Mouse (Mus musculus): Measurements from ENCODE around the gene Clca2. TPM values are rescaled to one million over a fixed set of nuclear protein-coding genes. Genes with fewer than 3 reads are reported as not detected.
A peak's percentile ranks its signal among the peaks of the same experiment; 100 is the strongest.
"Not testable (repeated sequence)": the region's sequence is repeated elsewhere in the genome, so short reads cannot be mapped to it uniquely, and the experiment has no call there.

The Clca2 gene
- total RNA-seq, 1 experiment from 2014 or later, result not detected

GRCm38 (mm10) chr3:145103770-145104169, 4.5 kb upstream of the Clca2 start:
- ATAC-seq (replicated peaks in 1 of 2; ENCODE audit: insufficient read depth in 1 of 2, low FRiP score in 2 of 2, low TSS enrichment in 1 of 2, low read depth in 1 of 2, poor library complexity in 2 of 2, severe bottlenecking in 2 of 2), result 0 out of 4 replicates have a peak, but pooled peaks of 1 of the 2 experiments have one; percentile 20

- no peak for ATAC-seq (replicated peaks in 1 of 2; ENCODE audit: insufficient read depth in 1 of 2, low FRiP score in 2 of 2, low TSS enrichment in 1 of 2, low read depth in 1 of 2, poor library complexity in 2 of 2, severe bottlenecking in 2 of 2)
These were observed 4.1 kb upstream of the Clca2 start for GRCm38 (mm10) chr3:145103321-145103720.

- no peak for ATAC-seq (replicated peaks in 1 of 2; ENCODE audit: insufficient read depth in 1 of 2, low FRiP score in 2 of 2, low TSS enrichment in 1 of 2, low read depth in 1 of 2, poor library complexity in 2 of 2, severe bottlenecking in 2 of 2)
These were observed 2.8 kb upstream of the Clca2 start for GRCm38 (mm10) chr3:145101891-145102555.

- no peak for ATAC-seq (replicated peaks in 1 of 2; ENCODE audit: insufficient read depth in 1 of 2, low FRiP score in 2 of 2, low TSS enrichment in 1 of 2, low read depth in 1 of 2, poor library complexity in 2 of 2, severe bottlenecking in 2 of 2)
These were observed 11.2 kb downstream of the Clca2 start for GRCm38 (mm10) chr3:145087857-145088598.

- no peak for ATAC-seq (replicated peaks in 1 of 2; ENCODE audit: insufficient read depth in 1 of 2, low FRiP score in 2 of 2, low TSS enrichment in 1 of 2, low read depth in 1 of 2, poor library complexity in 2 of 2, severe bottlenecking in 2 of 2)
These were observed 13.1 kb downstream of the Clca2 start for GRCm38 (mm10) chr3:145086180-145086579.

GRCm38 (mm10) chr3:145083081-145083480, 16.2 kb downstream of the Clca2 start:
- no peak for ATAC-seq (replicated peaks in 1 of 2; ENCODE audit: insufficient read depth in 1 of 2, low FRiP score in 2 of 2, low TSS enrichment in 1 of 2, low read depth in 1 of 2, poor library complexity in 2 of 2, severe bottlenecking in 2 of 2)

- no peak for ATAC-seq (replicated peaks in 1 of 2; ENCODE audit: insufficient read depth in 1 of 2, low FRiP score in 2 of 2, low TSS enrichment in 1 of 2, low read depth in 1 of 2, poor library complexity in 2 of 2, severe bottlenecking in 2 of 2)
These were observed 18.3 kb downstream of the Clca2 start for GRCm38 (mm10) chr3:145080904-145081303.

- no peak for ATAC-seq (replicated peaks in 1 of 2; ENCODE audit: insufficient read depth in 1 of 2, low FRiP score in 2 of 2, low TSS enrichment in 1 of 2, low read depth in 1 of 2, poor library complexity in 2 of 2, severe bottlenecking in 2 of 2)
These were observed 20.8 kb downstream of the Clca2 start for GRCm38 (mm10) chr3:145078405-145078804.

- no peak for ATAC-seq (replicated peaks in 1 of 2; ENCODE audit: insufficient read depth in 1 of 2, low FRiP score in 2 of 2, low TSS enrichment in 1 of 2, low read depth in 1 of 2, poor library complexity in 2 of 2, severe bottlenecking in 2 of 2)
These were observed 26.9 kb downstream of the Clca2 start for GRCm38 (mm10) chr3:145072339-145072738.

GRCm38 (mm10) chr3:145068964-145069363, 30.3 kb downstream of the Clca2 start:
- ATAC-seq (replicated peaks in 1 of 2; ENCODE audit: insufficient read depth in 1 of 2, low FRiP score in 2 of 2, low TSS enrichment in 1 of 2, low read depth in 1 of 2, poor library complexity in 2 of 2, severe bottlenecking in 2 of 2), result no peak

- ATAC-seq (replicated peaks in 1 of 2; ENCODE audit: insufficient read depth in 1 of 2, low FRiP score in 2 of 2, low TSS enrichment in 1 of 2, low read depth in 1 of 2, poor library complexity in 2 of 2, severe bottlenecking in 2 of 2), result not testable (repeated sequence)
These were observed 44.1 kb downstream of the Clca2 start for GRCm38 (mm10) chr3:145055138-145055537.

- ATAC-seq (replicated peaks in 1 of 2; ENCODE audit: insufficient read depth in 1 of 2, low FRiP score in 2 of 2, low TSS enrichment in 1 of 2, low read depth in 1 of 2, poor library complexity in 2 of 2, severe bottlenecking in 2 of 2), result peak; percentile 92 to 95
These were observed 49.4 kb downstream of the Clca2 start for GRCm38 (mm10) chr3:145049820-145050219.

- ATAC-seq (replicated peaks in 1 of 2; ENCODE audit: insufficient read depth in 1 of 2, low FRiP score in 2 of 2, low TSS enrichment in 1 of 2, low read depth in 1 of 2, poor library complexity in 2 of 2, severe bottlenecking in 2 of 2), result no peak
These were observed 60.4 kb downstream of the Clca2 start for GRCm38 (mm10) chr3:145038813-145039212.

- peak in 1 of 2 experiments; percentile 17; a peak in 1 of 4 replicates for ATAC-seq (replicated peaks in 1 of 2; ENCODE audit: insufficient read depth in 1 of 2, low FRiP score in 2 of 2, low TSS enrichment in 1 of 2, low read depth in 1 of 2, poor library complexity in 2 of 2, severe bottlenecking in 2 of 2)
These were observed 66.6 kb downstream of the Clca2 start, which contains the start of gene Clca1 for GRCm38 (mm10) chr3:145032676-145033075. TSS of gene Clca1 (minus strand) at chr3:145032776.

GRCm38 (mm10) chr3:145028036-145028435, 71.2 kb downstream of the Clca2 start:
- no peak for ATAC-seq (replicated peaks in 1 of 2; ENCODE audit: insufficient read depth in 1 of 2, low FRiP score in 2 of 2, low TSS enrichment in 1 of 2, low read depth in 1 of 2, poor library complexity in 2 of 2, severe bottlenecking in 2 of 2)

- peak; percentile 56 to 69; a peak in 2 of 4 replicates for ATAC-seq (replicated peaks in 1 of 2; ENCODE audit: insufficient read depth in 1 of 2, low FRiP score in 2 of 2, low TSS enrichment in 1 of 2, low read depth in 1 of 2, poor library complexity in 2 of 2, severe bottlenecking in 2 of 2)
These were observed 72.5 kb downstream of the Clca2 start for GRCm38 (mm10) chr3:145026750-145027149.
